Mouse (Mus musculus) midbrain, embryonic 13.5 days (tissue): ENCODE measurements around the gene Ccdc78. TPM values are rescaled to one million over a fixed set of nuclear protein-coding genes. Genes with fewer than 3 reads are reported as not detected.

ENCODE experiments used
- ATAC-seq: fragments of 200-750 bp; cut with Nextera tagmentation; 2 replicates; pipeline ENCODE4 v1.8.0; 2017; ENCODE audit warnings: mild to moderate bottlenecking, moderate TSS enrichment, moderate library complexity
- H3K27ac ChIP-seq: fragments of 300-500 bp; sonication (generic); 2 replicates; pipeline ENCODE4 v1.5.1; 2015; ENCODE audit warnings: inconsistent platforms, mild to moderate bottlenecking, moderate library complexity
- H3K27me3 ChIP-seq: fragments of 300-500 bp; sonication (generic); 2 replicates; pipeline ENCODE4 v1.6.1; 2015; ENCODE audit warnings: mild to moderate bottlenecking, inconsistent platforms
- H3K36me3 ChIP-seq: fragments of 300-500 bp; sonication (generic); 2 replicates; pipeline ENCODE4 v1.6.1; 2015; ENCODE audit warnings: mild to moderate bottlenecking, inconsistent platforms
- H3K4me1 ChIP-seq: fragments of 300-500 bp; sonication (generic); replicated peaks from 2 replicates; pipeline ENCODE4 v1.6.1; 2015; ENCODE audit warnings: inconsistent platforms
- H3K4me2 ChIP-seq: fragments of 300-500 bp; sonication (generic); replicated peaks from 2 replicates; pipeline ENCODE4 v1.6.1; 2015; ENCODE audit warnings: moderate library complexity, mild to moderate bottlenecking, inconsistent platforms
- H3K4me3 ChIP-seq: fragments of 300-500 bp; sonication (generic); replicated peaks from 2 replicates; pipeline ENCODE4 v1.5.1; 2015; ENCODE audit warnings: mild to moderate bottlenecking, inconsistent platforms
- H3K9ac ChIP-seq: fragments of 300-500 bp; sonication (generic); replicated peaks from 2 replicates; pipeline ENCODE4 v1.6.1; 2015; ENCODE audit warnings: mild to moderate bottlenecking, inconsistent platforms
- H3K9me3 ChIP-seq: fragments of 300-500 bp; sonication (generic); 2 replicates; pipeline ENCODE4 v1.6.1; 2016; ENCODE audit warnings: mild to moderate bottlenecking, inconsistent platforms
- WGBS: fragments of 180-500 bp; shearing (Covaris S2); methylation state at CpG from one replicate; pipeline ENCODE4 v1.1.7; 2015; 5-methylcytosine and 5-hydroxymethylcytosine counted together
- polyA plus RNA-seq: library from polyadenylated mRNA; unstranded; fragments of >200 nt; fragmentation: Nextera tagmentation; extraction: Ambion mirVana; gene quantifications from 2 replicates; pipeline ENCODE4 v1.2.1, GENCODE M21; 2015

Ccdc78 gene
- polyA plus RNA-seq, 1 experiment from 2014 or later: 0.42 TPM

DNA sequence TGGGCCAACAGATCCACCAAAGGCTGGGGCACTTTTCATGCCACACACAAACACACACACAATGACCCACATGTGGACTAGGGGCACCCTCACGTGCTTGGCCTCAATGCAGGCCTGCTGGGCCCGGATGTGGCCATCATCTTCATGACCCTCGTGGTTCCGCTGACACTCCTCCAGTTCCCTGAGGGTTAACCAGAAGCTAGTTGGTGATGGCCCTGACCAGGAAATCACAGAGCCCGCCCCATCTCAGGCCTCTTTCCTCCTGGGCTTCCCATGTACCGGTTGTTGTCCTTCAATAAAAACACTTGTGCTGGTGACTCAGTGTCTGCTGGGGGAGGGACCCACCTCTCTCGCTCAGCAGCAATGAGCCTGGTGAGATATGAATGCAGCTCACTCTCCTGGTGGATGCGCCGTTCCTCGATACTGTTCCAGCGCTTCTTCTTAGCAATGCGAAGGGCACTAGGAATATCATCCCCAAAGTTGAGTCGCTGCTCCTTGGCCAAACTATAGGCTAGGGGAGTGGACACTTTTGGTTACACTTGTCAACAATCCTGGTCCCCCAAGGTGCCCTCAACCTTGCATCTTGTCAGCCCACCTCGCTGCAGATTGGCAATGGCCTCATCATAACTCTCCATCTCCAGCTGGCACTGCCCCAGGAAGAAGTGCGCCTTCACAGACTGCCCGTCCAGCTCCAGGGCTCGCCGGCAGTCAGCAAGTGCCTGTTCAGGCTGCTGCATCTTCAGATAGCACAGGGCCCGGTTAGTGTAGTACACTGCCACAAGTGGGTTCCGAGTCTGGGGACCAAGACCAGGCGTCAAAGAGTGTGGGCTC is 45.3 kb downstream of the Ccdc78 start:
- 65% methylated on average over 21 of the region's 21 CpGs for WGBS
- no peak for ATAC-seq

GRCm38 (mm10) chr17:25832436-25833290 is 46.3 kb downstream of the Ccdc78 start:
- ATAC-seq: peak; percentile 89
- H3K36me3 ChIP-seq: peaks cover 38% of the 10 kb centered on the region
- peak overlapping the region; percentile 88 for H3K4me3 ChIP-seq
- peak overlapping the region; percentile 95 for H3K27ac ChIP-seq
- peaks cover 83% of the 10 kb centered on the region for H3K4me1 ChIP-seq
- peak overlapping the region; percentile 91 for H3K9ac ChIP-seq
- no peaks in the 10 kb centered on the region for H3K27me3 ChIP-seq
- under 1% methylated on average over 73 of the region's 77 CpGs for WGBS
- no peaks in the 10 kb centered on the region for H3K9me3 ChIP-seq
- H3K4me2 ChIP-seq: peak overlapping the region; percentile 98

More for the DNA sequence above, 45.3 kb downstream of the Ccdc78 start:
- H3K9me3 ChIP-seq: no peaks in the 10 kb centered on the region
- H3K4me3 ChIP-seq: peak overlapping the region; percentile 88
- H3K9ac ChIP-seq: peak overlapping the region; percentile 91
- peak overlapping the region; percentile 95; the same call in 1 of the 2 replicates for H3K27ac ChIP-seq
- peaks cover 83% of the 10 kb centered on the region for H3K4me1 ChIP-seq
- H3K36me3 ChIP-seq: peaks cover 48% of the 10 kb centered on the region
- H3K27me3 ChIP-seq: no peaks in the 10 kb centered on the region
- peak overlapping the region; percentile 98 for H3K4me2 ChIP-seq

- Histone ChIP-seq H3K4me2 (peak within 1 kb of the TSS; percentile 98), H3K9me3 (no peaks in the 10 kb centered on the region), H3K27me3 (no peaks in the 10 kb centered on the region), H3K27ac (peak within 1 kb of the TSS; percentile 95), H3K4me3 (peak within 1 kb of the TSS; percentile 88), H3K4me1 (peaks cover 83% of the 10 kb centered on the region), H3K9ac (peak within 1 kb of the TSS; percentile 91), H3K36me3 (peaks cover 38% of the 10 kb centered on the region)
- under 1% methylated on average over 24 of the region's 24 CpGs for WGBS
- no peak for ATAC-seq
Observed at GRCm38 (mm10) chr17:25833291-25833663, 46.9 kb downstream of the Ccdc78 start, which contains the start of gene Stub1. Stub1 (minus strand) TSS chr17:25833404.

GRCm38 (mm10) chr17:25833961-25834594 is 47.7 kb downstream of the Ccdc78 start:
- Histone ChIP-seq H3K27me3 (no peaks in the 10 kb centered on the region), H3K9ac (peak overlapping the region; percentile 91), H3K36me3 (peaks cover 42% of the 10 kb centered on the region), H3K9me3 (no peaks in the 10 kb centered on the region), H3K27ac (peak overlapping the region; percentile 95), H3K4me2 (peak overlapping the region; percentile 98), H3K4me1 (peaks cover 82% of the 10 kb centered on the region), H3K4me3 (peak overlapping the region; percentile 88)
- 57% methylated on average over 6 of the region's 6 CpGs for WGBS
- no peak for ATAC-seq

- ATAC-seq: no peak
- H3K9ac ChIP-seq: peak overlapping the region; percentile 91
- peaks cover 77% of the 10 kb centered on the region for H3K4me1 ChIP-seq
- H3K36me3 ChIP-seq: peaks cover 46% of the 10 kb centered on the region
- H3K27me3 ChIP-seq: no peaks in the 10 kb centered on the region
- peak overlapping the region; percentile 95; the same call in 1 of the 2 replicates for H3K27ac ChIP-seq
- H3K4me3 ChIP-seq: peak overlapping the region; percentile 88
- H3K4me2 ChIP-seq: peak overlapping the region; percentile 98
- WGBS: 89% methylated on average over 12 of the region's 12 CpGs
- H3K9me3 ChIP-seq: no peaks in the 10 kb centered on the region
Observed at GRCm38 (mm10) chr17:25834595-25835222, 48.3 kb downstream of the Ccdc78 start.

- no peaks in the 10 kb centered on the region for H3K27me3 ChIP-seq
- ATAC-seq: no peak
- no peaks in the 10 kb centered on the region for H3K9me3 ChIP-seq
- H3K36me3 ChIP-seq: peaks cover 46% of the 10 kb centered on the region
- WGBS: 98% methylated on average over 7 of the region's 7 CpGs
- peak overlapping the region; percentile 91; the same call in 1 of the 2 replicates for H3K9ac ChIP-seq
- H3K4me2 ChIP-seq: peak overlapping the region; percentile 98; the same call in 1 of the 2 replicates
- peaks cover 72% of the 10 kb centered on the region for H3K4me1 ChIP-seq
- no peak overlapping the region for H3K27ac ChIP-seq
- H3K4me3 ChIP-seq: 0 out of 2 replicates have a peak overlapping the region, but pooled peaks have one; percentile 88
Observed at GRCm38 (mm10) chr17:25835301-25835700, 48.9 kb downstream of the Ccdc78 start.

DNA sequence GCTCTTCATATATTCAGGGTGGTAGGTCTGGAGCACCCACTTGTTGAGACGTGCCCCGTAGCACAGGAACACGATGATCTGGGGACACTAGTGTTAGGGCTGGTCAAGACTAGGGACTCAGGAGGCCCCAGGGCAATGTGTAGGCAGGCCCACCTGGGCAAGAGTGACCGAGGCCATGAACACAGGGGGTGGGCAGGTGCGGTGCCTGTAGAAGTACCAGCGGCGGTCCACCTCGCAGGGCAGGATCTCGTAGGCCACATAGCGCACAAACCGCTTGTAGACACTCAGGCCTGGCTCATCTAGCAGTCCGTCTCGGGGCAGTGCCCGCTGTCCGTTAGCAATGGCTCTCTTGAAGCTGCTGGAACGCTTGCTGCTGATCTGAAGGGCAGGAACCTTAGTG is 49.4 kb downstream of the Ccdc78 start:
- H3K36me3 ChIP-seq: peaks cover 46% of the 10 kb centered on the region
- H3K4me2 ChIP-seq: peak overlapping the region; percentile 98
- no peak overlapping the region; the same call in 1 of the 2 replicates for H3K9ac ChIP-seq
- ATAC-seq: no peak
- WGBS: 92% methylated on average over 16 of the region's 16 CpGs
- H3K27ac ChIP-seq: peak overlapping the region; percentile 80; the same call in 1 of the 2 replicates
- H3K9me3 ChIP-seq: no peaks in the 10 kb centered on the region
- H3K4me1 ChIP-seq: peaks cover 66% of the 10 kb centered on the region
- H3K27me3 ChIP-seq: no peaks in the 10 kb centered on the region
- peak overlapping the region; percentile 88; the same call in 1 of the 2 replicates for H3K4me3 ChIP-seq

- H3K9me3 ChIP-seq: no peaks in the 10 kb centered on the region
- H3K27me3 ChIP-seq: no peaks in the 10 kb centered on the region
- peak overlapping the region; percentile 78 for H3K9ac ChIP-seq
- ATAC-seq: no peak
- H3K27ac ChIP-seq: peak overlapping the region; percentile 80
- H3K4me2 ChIP-seq: peak overlapping the region; percentile 98
- peaks cover 59% of the 10 kb centered on the region for H3K4me1 ChIP-seq
- H3K36me3 ChIP-seq: peaks cover 46% of the 10 kb centered on the region
- peak overlapping the region; percentile 44 for H3K4me3 ChIP-seq
- 21% methylated on average over 23 of the region's 23 CpGs for WGBS
Observed at GRCm38 (mm10) chr17:25836397-25837075, 50.2 kb downstream of the Ccdc78 start.

- H3K4me2 ChIP-seq: peak within 1 kb of the TSS; percentile 98
- H3K9ac ChIP-seq: peak within 1 kb of the TSS; percentile 78
- under 1% methylated on average over 29 of the region's 29 CpGs for WGBS
- H3K4me3 ChIP-seq: peak within 1 kb of the TSS; percentile 44
- H3K4me1 ChIP-seq: peaks cover 54% of the 10 kb centered on the region
- peak within 1 kb of the TSS; percentile 80 for H3K27ac ChIP-seq
- H3K9me3 ChIP-seq: no peaks in the 10 kb centered on the region
- ATAC-seq: peak; percentile 38
- H3K36me3 ChIP-seq: peaks cover 50% of the 10 kb centered on the region
- no peaks in the 10 kb centered on the region for H3K27me3 ChIP-seq
Observed at GRCm38 (mm10) chr17:25837076-25837410, 50.7 kb downstream of the Ccdc78 start, which contains the start of gene Rhbdl1. Rhbdl1 (minus strand) TSS chr17:25837295.

DNA sequence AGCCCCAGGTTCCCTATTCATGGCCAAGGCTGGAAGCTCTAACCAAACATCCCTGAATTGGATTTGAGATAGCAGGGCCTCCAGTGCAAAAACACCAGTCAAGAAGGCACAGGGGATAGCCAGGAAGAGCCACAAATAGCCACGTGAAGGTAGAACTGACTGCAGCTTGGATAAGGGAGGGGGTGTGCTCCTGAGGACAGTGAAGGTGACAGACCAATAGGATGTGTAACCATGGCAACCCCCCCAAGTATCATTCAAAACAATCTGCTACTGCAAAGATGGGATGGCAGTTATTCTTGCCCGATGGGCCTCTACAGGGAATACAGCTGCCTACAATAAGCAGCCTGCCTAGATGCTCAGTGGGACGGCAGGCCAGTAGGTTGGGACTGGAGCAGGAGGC is 51.2 kb downstream of the Ccdc78 start:
- no peaks in the 10 kb centered on the region for H3K27me3 ChIP-seq
- peak overlapping the region; percentile 80 for H3K27ac ChIP-seq
- H3K4me1 ChIP-seq: peaks cover 52% of the 10 kb centered on the region
- ATAC-seq: no peak
- peak overlapping the region; percentile 78; the same call in 1 of the 2 replicates for H3K9ac ChIP-seq
- peaks cover 55% of the 10 kb centered on the region for H3K36me3 ChIP-seq
- peak overlapping the region; percentile 98 for H3K4me2 ChIP-seq
- WGBS: 16% methylated on average over 3 of the region's 3 CpGs
- H3K9me3 ChIP-seq: no peaks in the 10 kb centered on the region
- peak overlapping the region; percentile 44; the same call in 1 of the 2 replicates for H3K4me3 ChIP-seq
